Mouse (Mus musculus) testis, adult 2 months (tissue): ENCODE measurements around the gene Mgat4c. TPM values are rescaled to one million over a fixed set of nuclear protein-coding genes. Genes with fewer than 3 reads are reported as not detected.

Experiments used
- H3K27ac ChIP-seq: fragments of 200-500 bp; 2 replicates; pipeline ENCODE4 v1.5.1; 2012; ENCODE audit warnings: low read depth, low read length; ENCODE audit not compliant: control insufficient read depth, insufficient read depth
- H3K27me3 ChIP-seq: fragments of 200-500 bp; 2 replicates; pipeline ENCODE4 v1.6.1; 2012; ENCODE audit warnings: mild to moderate bottlenecking, low read length, moderate library complexity; ENCODE audit not compliant: control insufficient read depth, insufficient read depth
- H3K36me3 ChIP-seq: fragments of 200-500 bp; 2 replicates; pipeline ENCODE4 v1.6.1; 2012; ENCODE audit warnings: mild to moderate bottlenecking, low read length; ENCODE audit not compliant: control insufficient read depth, insufficient read depth
- H3K4me1 ChIP-seq: fragments of 200-500 bp; 2 replicates; pipeline ENCODE4 v1.6.1; 2012; ENCODE audit warnings: low read length; ENCODE audit not compliant: control insufficient read depth, insufficient read depth
- H3K4me3 ChIP-seq: fragments of 200-500 bp; 2 replicates; pipeline ENCODE4 v1.5.1; 2012; ENCODE audit warnings: low read depth, mild to moderate bottlenecking, low read length, moderate library complexity, mixed read lengths; ENCODE audit not compliant: control insufficient read depth
- CTCF ChIP-seq: fragments of 200-500 bp; IDR thresholded peaks from 2 replicates; pipeline ENCODE4 v1.5.1; 2012; ENCODE audit warnings: low read depth, mild to moderate bottlenecking, inconsistent platforms, low read length, moderate library complexity; ENCODE audit not compliant: control insufficient read depth, insufficient read depth, insufficient replicate concordance
- POLR2A ChIP-seq: fragments of 200-500 bp; IDR thresholded peaks from 2 replicates; pipeline ENCODE4 v1.6.1; 2012; ENCODE audit warnings: low read depth, mild to moderate bottlenecking, inconsistent platforms, low read length, moderate library complexity; ENCODE audit not compliant: control insufficient read depth
- polyA plus RNA-seq: library from polyadenylated mRNA; depleted of rRNA; stranded (reverse); fragments of >200 nt; gene quantifications from 2 replicates; pipeline ENCODE4 v1.2.3, GENCODE M21; 2012; rRNA removed

Mgat4c gene
- polyA plus RNA-seq, result 50.0 and 89.0 TPM in 2 replicates

DNA sequence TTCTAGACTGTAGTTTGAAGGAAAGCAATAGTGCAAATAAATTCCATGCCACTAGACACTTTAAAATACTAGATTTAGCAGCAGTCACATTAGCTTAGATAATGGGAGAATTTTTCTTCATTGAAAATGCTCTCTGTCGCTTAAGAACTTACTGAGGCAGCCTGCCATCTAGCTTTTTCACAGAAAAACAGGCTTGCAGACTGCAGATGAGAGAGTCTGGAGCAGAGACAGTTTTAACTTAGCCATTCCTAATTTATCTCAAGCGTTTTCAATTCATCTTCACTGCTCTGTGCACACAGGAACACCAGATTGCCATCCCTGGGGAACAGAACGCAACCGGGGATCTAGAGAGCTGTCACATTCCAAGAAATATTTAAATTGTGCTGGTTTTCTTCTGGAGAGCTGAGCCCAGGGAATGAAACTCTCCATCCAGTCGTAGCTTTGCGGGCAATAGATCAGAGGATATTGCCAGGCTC is at the start of gene Mgat4c:
Gene Mgat4c (plus strand): TSS at position 51 of the 476 bp plus-strand sequence.
- TF ChIP-seq POLR2A (no peak), CTCF (no peak)
- no peaks in the 10 kb centered on the region for H3K27me3 ChIP-seq
- H3K36me3 ChIP-seq, result no peaks in the 10 kb centered on the region
- no peak within 1 kb of the TSS for H3K4me3 ChIP-seq
- H3K4me1 ChIP-seq, result no peaks in the 10 kb centered on the region
- no peak within 1 kb of the TSS for H3K27ac ChIP-seq

- Histone ChIP-seq H3K4me3 (no peak overlapping the region), H3K4me1 (no peaks in the 10 kb centered on the region), H3K27ac (no peak overlapping the region), H3K36me3 (no peaks in the 10 kb centered on the region), H3K27me3 (no peaks in the 10 kb centered on the region)
- TF ChIP-seq POLR2A, result no peak
Measured at GRCm38 (mm10) chr10:101635266-101635665, 46.0 kb upstream of the Mgat4c start.

DNA sequence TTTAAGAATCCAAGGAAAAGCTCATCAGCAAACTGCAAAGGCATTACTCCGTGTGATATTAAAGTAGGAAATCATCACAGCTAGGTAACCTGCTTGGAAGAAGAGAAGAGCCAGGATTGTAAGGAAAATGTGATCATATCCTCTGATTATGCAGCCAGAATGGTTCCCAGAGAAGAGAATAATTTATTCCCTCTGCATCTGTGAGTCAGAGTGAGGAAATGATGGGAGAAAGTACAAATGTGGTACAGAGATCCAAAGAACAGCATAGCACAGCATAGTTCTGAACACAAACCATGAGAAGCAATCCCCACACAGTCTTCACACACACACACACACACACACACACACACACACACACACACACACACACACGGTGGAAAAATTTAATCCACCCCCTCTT is 40.2 kb upstream of the Mgat4c start:
- Histone ChIP-seq H3K4me1 (no peaks in the 10 kb centered on the region), H3K36me3 (no peaks in the 10 kb centered on the region), H3K4me3 (no peak overlapping the region), H3K27me3 (no peaks in the 10 kb centered on the region), H3K27ac (no peak overlapping the region)
- TF ChIP-seq POLR2A (no peak), CTCF (no peak)

GRCm38 (mm10) chr10:101681914-101682313 is 627 bp downstream of the Mgat4c start:
- H3K4me1 ChIP-seq, result no peaks in the 10 kb centered on the region
- no peaks in the 10 kb centered on the region for H3K36me3 ChIP-seq
- H3K4me3 ChIP-seq, result no peak overlapping the region
- TF ChIP-seq CTCF, result no peak
- no peak for TF ChIP-seq POLR2A
- H3K27ac ChIP-seq, result no peak overlapping the region
- no peaks in the 10 kb centered on the region for H3K27me3 ChIP-seq

DNA sequence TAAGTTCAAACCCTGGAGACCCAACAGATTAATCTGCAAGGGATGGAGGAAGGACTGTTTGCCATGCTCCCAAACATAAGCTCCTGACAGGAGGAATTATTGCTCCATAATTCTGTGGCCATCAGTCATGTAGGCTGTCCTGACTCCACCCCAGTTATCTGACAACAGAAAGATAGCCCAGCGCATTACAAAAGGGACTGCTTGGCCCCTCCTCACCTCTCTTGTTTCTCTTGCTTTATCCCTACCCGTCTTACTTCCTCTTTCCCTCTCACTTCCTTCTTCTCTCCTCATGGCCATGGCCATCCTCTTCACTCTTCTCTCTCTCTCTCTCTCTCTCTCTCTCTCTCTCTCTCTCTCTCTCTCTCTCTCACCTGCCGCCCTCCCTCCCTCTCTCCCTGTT is 80.5 kb downstream of the Mgat4c start:
- Histone ChIP-seq H3K27me3 (no peaks in the 10 kb centered on the region), H3K27ac (no peak overlapping the region), H3K4me1 (no peaks in the 10 kb centered on the region), H3K4me3 (no peak overlapping the region), H3K36me3 (no peaks in the 10 kb centered on the region)
- TF ChIP-seq POLR2A (no peak), CTCF (no peak)

GRCm38 (mm10) chr10:101770688-101771087 is 89.4 kb downstream of the Mgat4c start:
- Histone ChIP-seq H3K36me3 (no peaks in the 10 kb centered on the region), H3K27me3 (no peaks in the 10 kb centered on the region), H3K27ac (no peak overlapping the region), H3K4me3 (no peak overlapping the region), H3K4me1 (no peaks in the 10 kb centered on the region)
- TF ChIP-seq POLR2A (no peak), CTCF (no peak)

GRCm38 (mm10) chr10:101771157-101771556 is 89.9 kb downstream of the Mgat4c start:
- no peaks in the 10 kb centered on the region for H3K36me3 ChIP-seq
- no peak for TF ChIP-seq CTCF
- no peak for TF ChIP-seq POLR2A
- H3K27ac ChIP-seq, result no peak overlapping the region
- H3K27me3 ChIP-seq, result no peaks in the 10 kb centered on the region
- H3K4me1 ChIP-seq, result no peaks in the 10 kb centered on the region
- no peak overlapping the region for H3K4me3 ChIP-seq

GRCm38 (mm10) chr10:101783161-101783744 is 102.0 kb downstream of the Mgat4c start:
- no peaks in the 10 kb centered on the region for H3K4me1 ChIP-seq
- no peaks in the 10 kb centered on the region for H3K36me3 ChIP-seq
- H3K27me3 ChIP-seq, result no peaks in the 10 kb centered on the region
- H3K27ac ChIP-seq, result no peak overlapping the region
- no peak overlapping the region for H3K4me3 ChIP-seq
- no peak for TF ChIP-seq POLR2A

DNA sequence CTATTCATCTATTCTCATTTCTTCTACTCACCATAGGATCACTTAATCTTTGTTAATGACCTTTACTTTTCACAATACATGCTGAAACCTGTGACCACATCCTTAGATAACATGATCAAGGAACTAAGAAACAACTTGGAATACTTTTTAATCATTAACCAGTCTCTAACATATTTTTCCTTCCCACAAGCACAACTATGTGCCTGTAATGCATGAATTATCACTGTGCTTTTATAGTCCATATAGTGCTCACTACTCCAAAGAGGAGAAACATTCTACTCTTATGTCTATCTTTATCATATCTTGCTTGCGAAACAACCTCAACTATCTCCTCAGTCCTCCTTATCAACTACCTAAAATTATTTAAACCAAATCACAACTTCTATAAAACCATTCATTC is 114.2 kb downstream of the Mgat4c start:
- no peak overlapping the region for H3K27ac ChIP-seq
- no peak overlapping the region for H3K4me3 ChIP-seq
- H3K4me1 ChIP-seq, result no peaks in the 10 kb centered on the region
- H3K27me3 ChIP-seq, result no peaks in the 10 kb centered on the region
- TF ChIP-seq POLR2A (no peak), CTCF (no peak)
- H3K36me3 ChIP-seq, result no peaks in the 10 kb centered on the region
